Mouse (Mus musculus): ENCODE data around the gene Slc6a17. TPM values are rescaled to one million over a fixed set of nuclear protein-coding genes. Genes with fewer than 3 reads are reported as not detected.

The Slc6a17 gene
- 0.66 and 2.7 TPM in 2 replicates for polyA plus RNA-seq (2015; fragmentation: Nextera tagmentation; extraction: Ambion mirVana)

GRCm38 (mm10) chr3:107517631-107518108 is at the start of gene Slc6a17:
TSS of gene Slc6a17 (minus strand) at chr3:107518018.

GRCm38 (mm10) chr3:107554842-107555241 is 37.0 kb upstream of the Slc6a17 start, which contains the start of gene Ubl4b:
TSS of gene Ubl4b (minus strand) at chr3:107555073.

GRCm38 (mm10) chr3:107459196-107459772 is 58.5 kb downstream of the Slc6a17 start, which contains the start of gene Kcnc4:
TSS of gene Kcnc4 (minus strand) at chr3:107459552.

Other genes with a start within 250 kb of the Slc6a17 start
- gene Lamtor5, start 239.2 kb downstream of the Slc6a17 start, polyA plus RNA-seq (2015; fragmentation: Nextera tagmentation; extraction: Ambion mirVana): 323 and 440 TPM in 2 replicates
- 2.7 and 3.5 TPM in 2 replicates for gene Slc16a4, start 226.8 kb downstream of the Slc6a17 start, polyA plus RNA-seq (2015; fragmentation: Nextera tagmentation; extraction: Ambion mirVana)
- 5.6 and 8.5 TPM in 2 replicates for gene Rbm15, start 184.3 kb downstream of the Slc6a17 start, polyA plus RNA-seq (2015; fragmentation: Nextera tagmentation; extraction: Ambion mirVana)
- gene Kcnc4, start 58.5 kb downstream of the Slc6a17 start, polyA plus RNA-seq (2015; fragmentation: Nextera tagmentation; extraction: Ambion mirVana): 4.8 and 6.4 TPM in 2 replicates
- gene Ubl4b, start 37.1 kb upstream of the Slc6a17 start, polyA plus RNA-seq (2015; fragmentation: Nextera tagmentation; extraction: Ambion mirVana): not detected in 2 replicates
- gene Alx3, start 77.0 kb upstream of the Slc6a17 start, polyA plus RNA-seq (2015; fragmentation: Nextera tagmentation; extraction: Ambion mirVana): not detected in 2 replicates
- gene Gm10961, start 113.3 kb upstream of the Slc6a17 start, polyA plus RNA-seq (2015; fragmentation: Nextera tagmentation; extraction: Ambion mirVana): not detected in 2 replicates
- 22.0 and 23.1 TPM in 2 replicates for gene Strip1, start 113.7 kb upstream of the Slc6a17 start, polyA plus RNA-seq (2015; fragmentation: Nextera tagmentation; extraction: Ambion mirVana)
- gene Ahcyl1, start 178.5 kb upstream of the Slc6a17 start, polyA plus RNA-seq (2015; fragmentation: Nextera tagmentation; extraction: Ambion mirVana): 46.7 and 67.6 TPM in 2 replicates
- gene Csf1, start 242.5 kb upstream of the Slc6a17 start, polyA plus RNA-seq (2015; fragmentation: Nextera tagmentation; extraction: Ambion mirVana): 15.7 and 15.9 TPM in 2 replicates